Mouse (Mus musculus) gastrocnemius, adult 8-10 months (tissue): ENCODE results near the gene Ip6k2. TPM values are rescaled to one million over a fixed set of nuclear protein-coding genes. Genes with fewer than 3 reads are reported as not detected.

Experiments used
- DNase-seq, 2 experiments: peaks; one replicate each; pipeline ENCODE4 v3.0.0; 2022; ENCODE audit warnings: low spot score in 2 of 2
- total RNA-seq, 4 experiments: library from RNA; stranded (reverse); gene quantifications; 2 replicates each; pipeline ENCODE4 v1.2.4; 2022

The Ip6k2 gene
- total RNA-seq, 4 experiments from 2014 or later: 12.0 to 15.8 (median 14.2) TPM

GRCm38 (mm10) chr9:108820077-108820476, 36.5 kb downstream of the Ip6k2 start:
- no peak for DNase-seq

DNA sequence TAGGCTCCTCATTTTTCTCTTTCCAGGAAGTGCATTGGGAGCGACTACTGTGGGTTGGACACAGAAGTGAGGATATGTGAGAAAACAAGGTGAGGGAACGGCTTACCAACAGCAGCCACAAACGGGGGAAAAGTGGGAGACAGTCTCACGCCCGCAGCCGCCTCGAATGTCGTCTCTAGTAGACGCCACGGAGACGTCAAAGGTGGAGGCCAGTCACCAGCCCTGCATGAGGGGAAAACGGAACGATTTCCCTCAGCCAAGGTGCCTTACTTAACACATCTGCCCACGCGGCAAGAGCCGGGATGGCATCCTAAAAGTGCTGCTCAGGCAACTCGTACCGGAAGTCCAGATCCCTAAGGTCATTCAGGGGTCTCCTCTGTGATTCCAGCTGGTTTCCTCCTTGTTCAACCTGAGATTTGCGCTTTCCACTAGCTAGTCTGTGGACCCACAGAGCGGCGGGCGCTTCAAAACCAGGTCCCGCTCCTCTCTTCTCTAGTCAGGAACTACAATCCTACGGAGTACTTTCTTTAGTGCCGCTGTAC, 40.6 kb downstream of the Ip6k2 start:
- DNase-seq: no peak

DNA sequence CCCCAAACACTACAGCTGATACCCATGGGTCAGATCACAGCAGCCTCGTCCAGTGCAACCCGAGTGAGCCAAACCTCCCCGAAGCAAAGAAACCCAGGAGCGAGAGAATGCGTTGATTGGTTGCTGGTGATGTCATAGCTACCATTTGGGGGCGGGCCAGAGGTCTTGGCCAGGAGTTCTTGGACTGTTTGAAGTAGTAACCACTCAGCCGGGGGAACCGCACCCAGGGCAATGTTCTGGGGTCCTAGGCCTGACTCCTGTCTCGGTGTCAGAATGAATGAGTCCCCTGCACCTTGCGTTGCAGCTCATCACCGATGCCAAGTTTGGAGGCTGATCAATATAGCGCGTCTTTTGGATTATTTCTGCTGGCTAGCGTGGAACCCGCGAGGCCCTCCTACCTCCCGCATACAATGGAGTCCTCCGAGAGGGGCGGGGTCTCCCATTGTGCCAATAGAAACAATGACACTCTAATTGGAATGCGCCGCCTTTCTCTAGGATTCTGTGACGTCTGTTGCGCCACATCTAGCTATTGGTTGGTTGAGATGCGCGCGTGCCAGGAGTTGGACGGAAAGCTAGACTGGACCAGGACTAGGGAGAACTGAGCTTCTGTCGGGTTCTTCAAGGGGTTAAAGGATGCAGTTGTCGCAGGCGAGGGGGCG, 41.3 kb downstream of the Ip6k2 start:
- DNase-seq: no peak

DNA sequence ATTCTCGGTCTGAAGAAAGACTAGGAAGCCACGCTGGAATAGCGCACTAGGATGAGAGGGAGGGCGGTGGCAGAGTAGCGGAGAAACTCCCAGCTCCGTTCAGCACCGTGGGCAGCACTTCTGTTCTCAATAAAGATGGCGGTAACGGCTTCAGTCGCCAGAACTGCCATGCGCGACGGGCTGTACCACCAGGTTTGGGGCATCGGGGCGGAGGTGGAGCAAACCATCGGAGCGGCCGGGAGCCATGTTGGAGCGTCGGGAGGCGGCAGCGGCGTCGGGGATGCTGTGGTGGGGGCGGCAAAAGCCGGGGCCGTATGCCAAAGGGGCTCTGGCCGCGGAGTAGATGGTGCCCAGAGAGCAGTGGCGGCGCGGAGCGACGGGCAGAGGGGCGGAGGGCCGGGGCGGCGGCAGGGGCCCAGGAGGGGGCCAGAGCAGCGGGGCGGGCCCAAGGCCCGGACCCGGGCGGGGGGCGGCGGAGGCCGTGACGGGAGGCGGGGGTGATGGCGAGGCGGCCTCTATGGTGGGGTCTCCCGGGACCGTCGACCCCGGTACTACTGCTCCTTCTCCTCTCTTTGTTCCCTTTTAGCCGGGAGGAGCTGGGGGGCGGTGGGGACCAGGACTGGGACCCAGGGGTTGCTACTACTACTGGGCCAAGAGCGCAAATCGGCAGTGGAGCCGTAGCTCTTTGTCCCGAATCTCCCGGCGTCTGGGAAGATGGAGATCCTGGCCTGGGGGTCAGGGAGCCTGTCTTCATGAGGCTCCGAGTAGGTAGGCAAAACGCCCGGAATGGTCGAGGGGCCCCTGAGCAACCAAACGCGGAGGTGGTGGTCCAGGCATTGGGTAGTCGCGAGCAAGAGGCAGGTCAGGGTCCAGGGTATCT, 42.5 kb downstream of the Ip6k2 start, which contains the start of gene Celsr3:
Celsr3 (plus strand) TSS at position 501 of the 880 bp plus-strand sequence.
- no peak for DNase-seq

DNA sequence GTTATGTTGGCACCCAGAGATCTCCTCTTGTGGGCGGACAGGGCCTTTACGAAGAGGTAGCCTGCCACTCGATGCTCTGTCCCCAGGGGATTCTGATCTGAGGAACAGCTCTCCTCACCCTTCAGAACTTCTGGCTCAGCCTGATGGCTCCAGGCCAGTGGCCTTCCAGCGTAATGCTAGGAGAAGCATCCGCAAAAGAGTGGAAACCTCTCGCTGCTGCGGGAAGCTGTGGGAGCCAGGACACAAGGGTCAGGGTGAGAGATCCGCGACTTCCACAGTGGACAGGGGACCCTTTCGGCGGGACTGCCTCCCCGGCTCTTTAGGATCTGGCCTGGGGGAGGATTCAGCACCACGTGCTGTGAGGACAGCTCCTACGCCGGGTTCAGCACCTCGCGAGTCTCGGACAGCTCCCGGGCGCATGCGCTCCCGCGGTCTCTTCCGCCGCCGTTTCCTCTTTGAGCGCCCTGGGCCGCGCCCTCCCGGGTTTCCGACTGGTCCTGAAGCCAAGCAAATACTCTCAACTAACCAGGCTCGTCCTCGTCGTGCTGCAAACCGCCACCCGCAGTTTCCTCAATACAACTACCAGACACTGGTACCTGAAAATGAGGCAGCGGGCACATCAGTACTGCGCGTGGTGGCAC, 43.2 kb downstream of the Ip6k2 start:
- DNase-seq: peak; percentile 51 to 57

DNA sequence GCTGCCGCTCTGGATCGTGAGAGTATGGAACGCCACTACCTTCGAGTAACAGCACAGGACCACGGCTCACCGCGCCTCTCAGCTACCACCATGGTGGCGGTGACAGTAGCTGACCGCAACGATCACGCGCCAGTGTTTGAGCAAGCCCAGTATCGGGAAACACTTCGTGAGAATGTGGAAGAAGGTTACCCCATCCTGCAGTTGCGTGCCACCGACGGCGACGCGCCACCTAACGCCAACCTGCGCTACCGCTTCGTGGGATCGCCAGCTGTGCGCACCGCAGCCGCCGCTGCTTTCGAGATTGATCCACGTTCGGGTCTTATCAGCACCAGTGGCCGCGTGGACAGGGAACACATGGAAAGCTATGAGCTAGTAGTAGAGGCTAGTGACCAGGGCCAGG, 43.9 kb downstream of the Ip6k2 start:
- no peak for DNase-seq

GRCm38 (mm10) chr9:108827906-108828305, 44.3 kb downstream of the Ip6k2 start:
- no peak for DNase-seq

DNA sequence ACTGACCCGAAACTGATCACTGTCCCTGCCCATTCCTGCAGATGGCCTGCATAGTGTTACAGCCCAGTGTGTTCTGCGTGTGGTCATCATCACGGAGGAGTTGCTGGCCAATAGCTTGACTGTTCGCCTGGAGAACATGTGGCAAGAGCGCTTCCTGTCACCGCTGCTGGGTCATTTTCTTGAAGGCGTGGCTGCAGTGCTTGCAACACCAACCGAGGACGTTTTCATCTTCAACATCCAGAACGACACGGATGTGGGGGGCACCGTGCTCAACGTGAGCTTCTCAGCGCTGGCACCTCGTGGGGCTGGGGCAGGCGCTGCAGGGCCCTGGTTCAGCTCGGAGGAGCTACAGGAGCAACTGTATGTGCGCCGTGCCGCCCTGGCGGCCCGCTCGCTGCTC, 48.0 kb downstream of the Ip6k2 start:
- no peak for DNase-seq

DNA sequence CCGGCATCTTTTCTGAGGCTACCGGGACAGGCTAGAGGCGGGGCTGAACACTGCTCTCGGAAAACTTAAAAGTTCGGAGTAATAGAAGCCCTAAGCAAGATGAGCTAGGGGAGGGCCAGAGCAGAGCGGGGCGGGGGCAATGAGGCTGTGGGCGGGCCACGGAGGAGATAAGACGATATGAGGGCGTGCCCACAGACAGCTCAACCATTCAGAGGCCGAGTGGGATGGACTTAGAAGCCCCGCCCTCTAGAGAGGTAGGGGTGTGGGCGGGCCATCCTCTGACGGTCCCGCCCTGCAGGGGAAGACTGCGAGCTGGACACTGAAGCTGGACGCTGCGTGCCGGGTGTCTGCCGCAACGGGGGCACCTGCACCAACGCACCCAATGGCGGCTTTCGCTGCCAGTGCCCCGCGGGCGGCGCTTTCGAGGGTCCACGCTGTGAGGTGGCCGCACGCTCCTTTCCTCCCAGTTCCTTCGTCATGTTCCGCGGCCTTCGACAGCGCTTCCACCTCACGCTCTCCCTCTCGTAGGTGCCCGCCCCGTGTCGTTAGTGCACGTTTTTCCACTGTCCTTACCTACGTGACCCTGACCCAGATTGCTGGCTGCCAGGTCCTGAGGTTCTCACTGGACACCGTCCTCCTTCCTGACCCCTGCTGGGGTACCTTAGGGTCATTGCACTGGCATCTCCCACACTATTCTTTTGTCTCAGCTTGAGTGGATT, 49.0 kb downstream of the Ip6k2 start:
- peak; percentile 81 to 85 for DNase-seq

DNA sequence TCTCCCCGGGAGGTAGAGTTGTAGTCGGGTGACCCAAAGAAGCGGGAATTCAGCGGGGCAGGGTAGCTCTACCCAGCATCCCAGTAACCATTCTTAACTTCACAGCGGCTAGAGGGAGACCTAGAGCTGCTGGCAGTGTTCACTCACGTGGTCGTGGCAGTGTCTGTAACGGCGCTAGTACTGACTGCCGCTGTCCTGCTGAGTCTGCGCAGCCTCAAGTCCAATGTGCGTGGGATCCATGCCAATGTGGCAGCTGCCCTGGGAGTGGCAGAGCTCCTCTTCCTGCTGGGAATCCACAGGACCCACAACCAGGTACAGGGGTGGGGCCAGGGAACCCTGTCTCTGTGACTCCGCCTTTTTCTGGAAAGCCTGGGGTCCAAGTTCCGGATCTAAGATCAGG, 59.4 kb downstream of the Ip6k2 start:
- DNase-seq: peak; percentile 33 to 64

DNA sequence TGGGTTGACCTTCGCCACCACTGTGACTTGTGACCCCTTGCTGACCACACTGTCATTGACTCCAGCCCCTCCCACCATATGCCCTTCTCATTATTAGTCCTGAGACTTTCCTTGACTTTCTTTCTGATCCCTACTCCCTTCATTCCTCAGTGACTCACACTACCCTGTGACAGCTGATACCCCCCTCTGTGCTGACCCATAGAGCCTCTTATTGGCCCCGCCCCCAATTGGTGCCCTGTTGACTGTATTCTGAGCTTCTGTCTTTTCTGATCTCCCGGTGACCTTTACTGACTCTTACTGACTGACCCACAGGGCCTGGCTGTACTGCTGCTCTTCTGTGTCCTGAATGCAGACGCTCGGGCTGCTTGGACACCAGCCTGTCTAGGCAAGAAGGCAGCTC, 61.8 kb downstream of the Ip6k2 start:
- no peak for DNase-seq

- no peak for DNase-seq
These were observed 63.8 kb downstream of the Ip6k2 start for GRCm38 (mm10) chr9:108847374-108847773.

- no peak for DNase-seq
These were observed 64.8 kb downstream of the Ip6k2 start for GRCm38 (mm10) chr9:108848419-108848818.

- peak; percentile 66 to 82 for DNase-seq
These were observed 69.4 kb downstream of the Ip6k2 start, which contains the start of gene Slc26a6 for GRCm38 (mm10) chr9:108852976-108853375. Gene Slc26a6 (plus strand): TSS chr9:108853283.

DNA sequence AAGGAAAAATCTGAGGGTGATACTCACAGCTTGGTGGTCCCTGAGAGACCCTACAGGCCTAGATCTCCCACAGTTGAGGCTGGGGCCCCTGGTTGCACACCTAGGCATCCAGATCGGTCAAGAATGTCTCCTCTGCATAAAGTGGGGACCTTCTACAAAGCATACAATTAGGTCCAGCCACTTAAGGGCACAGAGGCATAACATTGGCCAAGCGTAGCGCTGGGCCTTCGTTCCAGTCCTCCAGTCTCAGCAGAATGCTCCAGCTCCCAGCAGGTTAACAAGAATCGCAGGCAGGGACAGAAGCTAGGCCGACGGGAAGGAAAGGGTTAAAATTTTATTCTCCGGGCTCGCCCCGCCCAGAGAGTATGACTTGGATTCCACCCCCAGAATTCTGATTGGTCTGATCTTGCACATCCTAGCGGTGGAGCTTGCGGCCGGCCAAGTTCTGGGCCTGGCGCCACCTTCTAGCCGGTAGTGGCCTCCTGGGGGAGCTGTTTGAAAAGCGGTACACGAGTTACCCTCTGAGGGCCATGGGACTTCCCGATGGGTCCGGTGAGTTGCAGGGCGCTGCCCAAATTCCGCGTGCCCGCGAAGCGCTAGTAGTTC, 70.1 kb downstream of the Ip6k2 start:
- DNase-seq: peak; percentile 89 to 95

DNA sequence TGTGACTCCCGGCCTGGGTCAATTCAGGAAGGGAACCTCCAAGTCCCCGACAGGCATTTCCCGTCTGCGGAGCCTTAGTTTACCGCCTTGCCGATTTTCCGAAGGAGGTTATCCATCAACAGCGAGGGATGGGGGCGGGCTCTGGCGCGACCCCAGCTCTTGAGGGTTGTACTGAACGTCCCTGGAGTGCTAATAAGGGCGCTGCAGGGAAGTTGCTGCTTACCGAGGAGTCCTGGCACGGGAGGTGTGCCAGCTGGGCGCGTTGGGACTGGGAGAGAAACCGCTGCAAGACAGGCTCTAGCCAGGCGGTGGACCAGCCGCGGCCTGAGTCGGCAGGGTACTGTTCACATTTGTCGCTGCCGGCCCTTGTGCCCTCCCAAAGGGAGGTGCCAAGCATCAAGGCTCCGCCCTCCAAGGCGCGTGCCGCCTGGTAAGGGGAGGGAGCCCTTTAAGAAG, 70.7 kb downstream of the Ip6k2 start:
- DNase-seq: peak; percentile 73 to 87

GRCm38 (mm10) chr9:108855335-108855734, 71.7 kb downstream of the Ip6k2 start:
- DNase-seq: no peak
